Mouse (Mus musculus) inflammation-experienced regulatory T-cells, adult 6 months (primary cell): ENCODE data around the gene Olfr998. TPM values are rescaled to one million over a fixed set of nuclear protein-coding genes. Genes with fewer than 3 reads are reported as not detected.
"Not testable (repeated sequence)": the region's sequence is repeated elsewhere in the genome, so short reads cannot be mapped to it uniquely, and the experiment has no call there.

Source experiments
- ATAC-seq: one replicate; pipeline ENCODE4 v1.8.0; 2017
- polyA plus RNA-seq, 3 experiments: library from polyadenylated mRNA; unstranded; fragments of 100-300 nt; shearing (Covaris generic); gene quantifications; one replicate each; pipeline ENCODE4 v1.2.1; 2017

The Olfr998 gene
- not detected for polyA plus RNA-seq

DNA sequence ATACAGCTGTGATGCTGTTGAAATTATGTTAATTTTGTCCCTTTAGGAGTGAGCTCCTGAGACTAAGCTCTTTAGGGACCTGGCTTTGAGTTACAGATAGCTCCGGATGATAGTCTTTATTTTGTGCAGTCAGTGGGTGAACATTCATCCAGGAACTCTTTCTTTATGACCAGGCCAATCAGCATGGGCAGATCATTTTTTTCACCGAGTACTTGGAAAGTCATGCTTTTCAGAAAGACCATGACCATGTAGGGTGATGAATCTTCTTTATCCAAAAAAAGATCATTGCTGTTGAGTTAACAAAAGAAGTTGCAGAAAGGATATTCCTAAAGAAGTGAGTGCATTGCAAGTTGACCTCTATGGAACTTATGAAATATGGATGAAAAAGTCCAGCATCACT lies at the start of gene Olfr998:
Gene Olfr998 (plus strand): TSS at position 301 of the 400 bp plus-strand sequence.
- not testable (repeated sequence) for ATAC-seq

DNA sequence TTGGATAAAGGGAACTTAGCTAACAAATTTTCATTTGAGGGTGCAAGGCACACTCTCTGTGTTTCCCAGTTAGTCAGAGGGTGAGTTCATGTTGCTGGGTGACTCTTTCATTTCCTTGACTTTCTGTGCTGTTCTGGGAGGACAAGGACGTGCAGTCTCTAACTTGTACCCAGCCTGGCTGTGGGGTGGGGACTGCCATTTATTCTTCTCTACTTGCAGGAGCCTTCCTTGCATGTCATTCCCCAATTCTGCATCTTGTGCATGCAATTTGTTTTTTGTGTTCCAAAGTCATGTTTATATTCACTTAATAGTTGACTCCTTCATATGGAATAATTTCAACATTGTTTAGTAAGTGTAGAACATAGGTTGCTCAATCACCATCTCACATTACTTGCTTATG lies 33.9 kb upstream of the Olfr998 start:
- no peak for ATAC-seq

GRCm38 (mm10) chr2:85560226-85560625 lies 28.5 kb upstream of the Olfr998 start:
- no peak for ATAC-seq

- no peak for ATAC-seq
Observed at GRCm38 (mm10) chr2:85561187-85561586, 27.6 kb upstream of the Olfr998 start.

DNA sequence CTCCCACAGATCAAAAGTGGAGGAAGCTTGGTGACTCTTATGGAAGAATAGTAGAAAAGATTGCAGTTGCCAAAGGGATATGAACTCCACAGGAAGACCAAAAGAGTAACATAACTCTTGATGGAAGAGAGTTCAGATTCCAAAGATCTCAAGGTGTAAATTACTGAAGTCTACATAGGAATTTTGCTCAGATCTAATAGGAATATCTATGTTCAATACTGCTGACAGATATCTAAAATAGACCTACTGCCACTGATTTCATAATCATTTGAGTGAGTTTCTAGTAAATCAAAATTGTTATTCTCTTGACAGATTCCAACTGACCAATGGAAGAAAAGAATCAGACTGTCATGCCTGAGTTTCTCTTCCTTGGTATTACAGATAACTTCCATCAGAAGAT lies 9.8 kb upstream of the Olfr998 start, which contains the start of gene Olfr996:
Gene Olfr996 (plus strand): TSS at position 301 of the 400 bp plus-strand sequence.
- no peak for ATAC-seq

- ATAC-seq: no peak
Observed at GRCm38 (mm10) chr2:85611803-85612202, 23.1 kb downstream of the Olfr998 start, which contains the start of gene Olfr1000. Gene Olfr1000 (minus strand): TSS chr2:85611903.

Other genes starting within 250 kb of the Olfr998 start
- gene Olfr987, start 249.6 kb upstream of the Olfr998 start, polyA plus RNA-seq: not detected
- gene Olfr988, start 225.7 kb upstream of the Olfr998 start, polyA plus RNA-seq: not detected
- gene Olfr992, start 179.5 kb upstream of the Olfr998 start, polyA plus RNA-seq: not detected
- not detected for gene Olfr993, start 174.1 kb upstream of the Olfr998 start, polyA plus RNA-seq
- not detected for gene Olfr994, start 152.5 kb upstream of the Olfr998 start, polyA plus RNA-seq
- gene Olfr995, start 145.3 kb upstream of the Olfr998 start, polyA plus RNA-seq: not detected
- gene 4833423E24Rik, start 69.9 kb upstream of the Olfr998 start, polyA plus RNA-seq: not detected
- not detected for gene Olfr996, start 9.7 kb upstream of the Olfr998 start, polyA plus RNA-seq
- not detected for gene Olfr1000, start 23.0 kb downstream of the Olfr998 start, polyA plus RNA-seq
- gene Olfr1002, start 61.8 kb downstream of the Olfr998 start, polyA plus RNA-seq: not detected
- gene Olfr154, start 75.5 kb downstream of the Olfr998 start, polyA plus RNA-seq: not detected
- not detected for gene Olfr1006, start 89.8 kb downstream of the Olfr998 start, polyA plus RNA-seq
- not detected for gene Olfr1008, start 100.5 kb downstream of the Olfr998 start, polyA plus RNA-seq
- not detected for gene Olfr1009, start 126.5 kb downstream of the Olfr998 start, polyA plus RNA-seq
- not detected for gene Olfr1012, start 173.8 kb downstream of the Olfr998 start, polyA plus RNA-seq
- not detected for gene Olfr1013, start 178.2 kb downstream of the Olfr998 start, polyA plus RNA-seq
- gene Olfr1014, start 183.8 kb downstream of the Olfr998 start, polyA plus RNA-seq: not detected
- not detected for gene Olfr1015, start 193.1 kb downstream of the Olfr998 start, polyA plus RNA-seq
- gene Olfr1016, start 213.6 kb downstream of the Olfr998 start, polyA plus RNA-seq: not detected
- gene Olfr1018, start 229.5 kb downstream of the Olfr998 start, polyA plus RNA-seq: not detected